Mouse (Mus musculus) heart, adult 2 months (tissue): ENCODE data around the gene Slc12a5. TPM values are rescaled to one million over a fixed set of nuclear protein-coding genes. Genes with fewer than 3 reads are reported as not detected.
A peak's percentile ranks its signal among the peaks of the same experiment; 100 is the strongest.

ENCODE experiments used
- DNase-seq, 2 experiments: peaks; one replicate each; pipeline ENCODE4 v3.0.0; 2021
- H3K27ac ChIP-seq: fragments of 200-600 bp; 2 replicates; pipeline ENCODE4 v1.8.1; 2022
- H3K27me3 ChIP-seq: fragments of 200-500 bp; 2 replicates; pipeline ENCODE4 v1.6.1; 2012; ENCODE audit warnings: mild to moderate bottlenecking, low read length, inconsistent platforms, mixed read lengths; ENCODE audit not compliant: control insufficient read depth, insufficient read depth
- H3K36me3 ChIP-seq: fragments of 200-500 bp; 2 replicates; pipeline ENCODE4 v1.6.1; 2012; ENCODE audit warnings: low read length, inconsistent platforms; ENCODE audit not compliant: control insufficient read depth, insufficient read depth
- H3K4me1 ChIP-seq: fragments of 200-500 bp; 2 replicates; pipeline ENCODE4 v1.6.1; 2011; ENCODE audit warnings: low read length; ENCODE audit not compliant: control insufficient read depth, insufficient read depth
- H3K4me3 ChIP-seq: fragments of 200-600 bp; 2 replicates; pipeline ENCODE4 v1.8.1; 2022
- H3K79me2 ChIP-seq: fragments of 200-500 bp; replicated peaks from 2 replicates; pipeline ENCODE4 v1.6.1; 2012; ENCODE audit warnings: mild to moderate bottlenecking, inconsistent platforms, low read length, moderate library complexity, mixed read lengths; ENCODE audit not compliant: control insufficient read depth, insufficient read depth
- H3K9ac ChIP-seq: fragments of 200-500 bp; 2 replicates; pipeline ENCODE4 v1.6.1; 2012; ENCODE audit warnings: low read depth, mild to moderate bottlenecking, control low read depth, inconsistent platforms, low read length, mixed read lengths
- CTCF ChIP-seq: fragments of 200-600 bp; IDR thresholded peaks from 2 replicates; pipeline ENCODE4 v1.8.1; 2022; ENCODE audit warnings: antibody characterized with exemption, mild to moderate bottlenecking, moderate library complexity
- EP300 ChIP-seq: fragments of 200-500 bp; IDR thresholded peaks from 2 replicates; pipeline ENCODE4 v1.6.1; 2011; ENCODE audit warnings: low read depth, low read length, control low read depth; ENCODE audit not compliant: insufficient read depth
- POLR2A ChIP-seq: fragments of 200-500 bp; IDR thresholded peaks from 2 replicates; pipeline ENCODE4 v1.6.1; 2011; ENCODE audit warnings: mild to moderate bottlenecking, low read depth, low read length, control low read depth; ENCODE audit not compliant: insufficient read depth
- WGBS: fragments of 180-500 bp; shearing (Covaris S2); methylation state at CpG from one replicate; pipeline ENCODE4 v1.1.7; 2018; 5-methylcytosine and 5-hydroxymethylcytosine counted together
- intact Hi-C: fragments of 180-260 bp; cut with DNase I; formaldehyde crosslinking; loops from one replicate; pipeline ENCODE4 v1.15.1; 2025
- polyA plus RNA-seq: library from polyadenylated mRNA; depleted of rRNA; stranded (reverse); fragments of >200 nt; gene quantifications from 2 replicates; pipeline ENCODE4 v1.2.3, GENCODE M21; 2012
- total RNA-seq, 2 experiments: library from RNA; stranded (reverse); gene quantifications; 2 replicates each; pipeline ENCODE4 v1.2.3; 2021

Slc12a5 gene
- total and polyA plus RNA-seq, 3 experiments, result 1.5 to 2.3 (median 2.2) TPM

DNA sequence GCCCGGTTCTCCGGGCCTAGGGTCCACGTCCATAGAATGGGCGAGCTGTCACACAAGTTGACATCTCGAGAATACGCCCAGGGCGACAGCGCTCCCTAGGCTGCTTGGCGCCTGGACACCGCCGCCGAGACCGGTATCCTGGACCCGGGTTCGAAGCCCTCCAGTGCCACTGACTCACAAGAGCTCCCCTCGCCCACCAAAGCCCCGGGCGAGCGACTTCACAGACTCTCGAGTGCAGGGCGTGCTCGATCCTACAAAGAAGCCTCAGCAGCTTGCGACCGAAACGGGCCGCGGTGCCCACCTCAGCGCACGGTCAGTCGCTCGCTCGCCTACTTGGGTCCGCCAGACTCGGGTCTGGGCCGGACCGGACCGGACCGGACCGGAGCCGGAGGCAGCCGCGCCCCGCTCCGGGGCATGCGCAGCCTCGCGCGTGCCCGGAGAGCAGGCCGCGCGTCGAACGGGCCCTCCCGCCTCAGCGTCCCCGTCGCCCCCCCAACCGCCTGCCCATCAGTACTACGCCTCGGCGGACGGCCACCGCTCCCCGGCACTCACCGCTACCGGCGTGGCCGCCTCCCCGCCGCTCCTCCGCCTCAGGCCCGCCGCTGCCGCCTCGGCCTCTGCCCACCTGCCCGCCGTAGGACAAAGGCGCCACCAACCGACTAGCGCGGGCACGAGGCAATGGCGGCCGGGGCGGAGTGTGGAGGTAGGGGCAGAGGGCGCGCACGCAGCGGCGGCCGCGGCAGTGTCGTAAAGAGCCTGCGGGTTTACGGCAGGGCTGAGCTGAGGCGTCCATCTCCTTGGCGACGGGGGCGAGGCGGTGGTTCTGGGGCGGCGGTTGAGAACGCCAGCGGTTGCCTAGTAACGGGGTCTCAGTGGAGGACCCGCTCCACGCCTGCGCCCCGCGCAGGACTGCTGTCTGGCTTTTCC is 73.8 kb downstream of the Slc12a5 start, which contains the start of gene Ncoa5:
Ncoa5 (minus strand) TSS at position 737 of the 927 bp plus-strand sequence.
- H3K27me3 ChIP-seq, result no peaks in the 10 kb centered on the region; the same call in none of the 2 replicates
- no peak for TF ChIP-seq EP300
- TF ChIP-seq POLR2A, result peak; percentile 65; the same call in 1 of the 2 replicates
- peak; percentile 38 for TF ChIP-seq CTCF
- peak within 1 kb of the TSS; percentile 94 for H3K27ac ChIP-seq
- no peaks in the 10 kb centered on the region; the same call in 1 of the 2 replicates for H3K4me1 ChIP-seq
- H3K79me2 ChIP-seq, result peaks cover 1% of the 10 kb centered on the region; the same call in 1 of the 2 replicates
- H3K4me3 ChIP-seq, result peak within 1 kb of the TSS; percentile 92
- peak within 1 kb of the TSS; percentile 98 for H3K9ac ChIP-seq
- peak; percentile 98 to 99 for DNase-seq
- intact Hi-C loops, result loop anchor here (5.0 to 10.0 kb wide), 2 partner anchors 122 to 200 kb away; partner anchors contain the start of genes Ctsa, Neurl2 and Zfp335
- H3K36me3 ChIP-seq, result peaks cover 2% of the 10 kb centered on the region; the same call in 1 of the 2 replicates
- WGBS, result under 1% methylated on average over 108 of the region's 111 CpGs

GRCm38 (mm10) chr2:165035058-165035431 is 74.4 kb downstream of the Slc12a5 start:
- no peak overlapping the region; the same call in 1 of the 2 replicates for H3K9ac ChIP-seq
- no peak overlapping the region for H3K27ac ChIP-seq
- H3K4me1 ChIP-seq, result no peaks in the 10 kb centered on the region; the same call in 1 of the 2 replicates
- peaks cover 2% of the 10 kb centered on the region; the same call in 1 of the 2 replicates for H3K36me3 ChIP-seq
- no peak for DNase-seq
- H3K4me3 ChIP-seq, result peak overlapping the region; percentile 92
- peaks cover 1% of the 10 kb centered on the region; the same call in 1 of the 2 replicates for H3K79me2 ChIP-seq
- H3K27me3 ChIP-seq, result no peaks in the 10 kb centered on the region; the same call in none of the 2 replicates
- intact Hi-C loops, result loop anchor here (10.0 kb wide), 1 partner anchor 200 kb away; the partner anchor contains the start of genes Ctsa and Neurl2
- TF ChIP-seq EP300 (no peak), POLR2A (no peak), CTCF (no peak)
- 58% methylated on average over 5 of the region's 5 CpGs for WGBS

- Histone ChIP-seq H3K27ac (no peak overlapping the region), H3K4me3 (no peak overlapping the region), H3K9ac (no peak overlapping the region), H3K79me2 (peaks cover 1% of the 10 kb centered on the region; the same call in 1 of the 2 replicates), H3K27me3 (no peaks in the 10 kb centered on the region; the same call in none of the 2 replicates), H3K4me1 (no peaks in the 10 kb centered on the region; the same call in 1 of the 2 replicates), H3K36me3 (peaks cover 2% of the 10 kb centered on the region; the same call in 1 of the 2 replicates)
- intact Hi-C loops, result loop anchor here (10.0 kb wide), 1 partner anchor 203 kb away; the partner anchor contains the start of genes Ctsa and Neurl2
- DNase-seq, result no peak
- TF ChIP-seq CTCF, result no peak
- TF ChIP-seq EP300, result no peak
- no peak for TF ChIP-seq POLR2A
- 57% methylated on average over 4 of the region's 4 CpGs for WGBS
Observed at GRCm38 (mm10) chr2:165037415-165037814, 76.8 kb downstream of the Slc12a5 start.

GRCm38 (mm10) chr2:165042126-165042525 is 81.5 kb downstream of the Slc12a5 start:
- H3K4me1 ChIP-seq, result no peaks in the 10 kb centered on the region
- no peaks in the 10 kb centered on the region for H3K79me2 ChIP-seq
- 78% methylated on average over 5 of the region's 5 CpGs for WGBS
- H3K9ac ChIP-seq, result no peak overlapping the region
- H3K36me3 ChIP-seq, result no peaks in the 10 kb centered on the region
- TF ChIP-seq CTCF, result no peak
- TF ChIP-seq POLR2A, result no peak
- no peak for TF ChIP-seq EP300
- H3K27ac ChIP-seq, result no peak overlapping the region
- no peak overlapping the region for H3K4me3 ChIP-seq
- no peaks in the 10 kb centered on the region; the same call in none of the 2 replicates for H3K27me3 ChIP-seq
- intact Hi-C loops, result no loop called here
- DNase-seq, result no peak

- no peak for DNase-seq
- H3K79me2 ChIP-seq, result no peaks in the 10 kb centered on the region
- H3K27ac ChIP-seq, result no peak overlapping the region
- H3K36me3 ChIP-seq, result no peaks in the 10 kb centered on the region
- 18% methylated on average over 17 of the region's 17 CpGs for WGBS
- no peaks in the 10 kb centered on the region; the same call in none of the 2 replicates for H3K27me3 ChIP-seq
- H3K4me1 ChIP-seq, result no peaks in the 10 kb centered on the region
- H3K4me3 ChIP-seq, result no peak overlapping the region
- no peak overlapping the region for H3K9ac ChIP-seq
- intact Hi-C loops, result no loop called here
- TF ChIP-seq POLR2A (no peak), EP300 (no peak), CTCF (no peak)
Observed at GRCm38 (mm10) chr2:165043090-165043636, 82.6 kb downstream of the Slc12a5 start.
